Mouse (Mus musculus): ENCODE measurements at regions not wholly inside any gene's neighbourhood (a gene's known extent, or its start where the extent isn't known, plus 50 kb on each side); places are given as distances from the start of the nearest gene placed in this dataset.

- H3K27ac ChIP-seq (ENCODE audit: control insufficient read depth, insufficient read depth, low read depth, low read length, poor library complexity), result no peak overlapping the region
- H3K4me1 ChIP-seq (ENCODE audit: control insufficient read depth, insufficient read depth, low read length), result no peaks in the 10 kb centered on the region
- no peak overlapping the region for H3K4me3 ChIP-seq (replicated peaks; ENCODE audit: control insufficient read depth, low read depth, low read length)
- no peak for TF ChIP-seq POLR2A (IDR thresholded peaks at IDR 0.05; ENCODE audit: borderline replicate concordance, control insufficient read depth, low read depth, low read length)
- no peak for TF ChIP-seq CTCF (IDR thresholded peaks at IDR 0.05; ENCODE audit: control insufficient read depth, insufficient read depth, low read length)
Measured at GRCm38 (mm10) chr4:153884044-153884443, 73.0 kb upstream of the A430005L14Rik start.

GRCm38 (mm10) chr4:153885836-153886235, 71.2 kb upstream of the A430005L14Rik start:
- TF ChIP-seq CTCF (IDR thresholded peaks at IDR 0.05; ENCODE audit: control insufficient read depth, insufficient read depth, low read length) (no peak), POLR2A (IDR thresholded peaks at IDR 0.05; ENCODE audit: borderline replicate concordance, control insufficient read depth, low read depth, low read length) (no peak)
- Histone ChIP-seq H3K4me3 (replicated peaks; ENCODE audit: control insufficient read depth, low read depth, low read length) (no peak overlapping the region), H3K27ac (ENCODE audit: control insufficient read depth, insufficient read depth, low read depth, low read length, poor library complexity) (no peak overlapping the region), H3K4me1 (ENCODE audit: control insufficient read depth, insufficient read depth, low read length) (no peaks in the 10 kb centered on the region)
- 71% methylated on average over 6 of the region's 6 CpGs for WGBS

- 82% methylated on average over 9 of the region's 9 CpGs for WGBS
- H3K27ac ChIP-seq (ENCODE audit: control insufficient read depth, insufficient read depth, low read depth, low read length, poor library complexity), result no peak overlapping the region
- H3K4me3 ChIP-seq (replicated peaks; ENCODE audit: control insufficient read depth, low read depth, low read length), result no peak overlapping the region
- no peak for TF ChIP-seq CTCF (IDR thresholded peaks at IDR 0.05; ENCODE audit: control insufficient read depth, insufficient read depth, low read length)
- no peak for TF ChIP-seq POLR2A (IDR thresholded peaks at IDR 0.05; ENCODE audit: borderline replicate concordance, control insufficient read depth, low read depth, low read length)
- no peaks in the 10 kb centered on the region for H3K4me1 ChIP-seq (ENCODE audit: control insufficient read depth, insufficient read depth, low read length)
Measured at GRCm38 (mm10) chr4:153890130-153890529, 66.9 kb upstream of the A430005L14Rik start.

- 68% methylated on average over 7 of the region's 7 CpGs for WGBS
- H3K27ac ChIP-seq (ENCODE audit: control insufficient read depth, insufficient read depth, low read depth, low read length, poor library complexity), result no peak overlapping the region
- TF ChIP-seq CTCF (IDR thresholded peaks at IDR 0.05; ENCODE audit: control insufficient read depth, insufficient read depth, low read length), result no peak
- no peak for TF ChIP-seq POLR2A (IDR thresholded peaks at IDR 0.05; ENCODE audit: borderline replicate concordance, control insufficient read depth, low read depth, low read length)
- no peaks in the 10 kb centered on the region; the same call in 1 of the 2 replicates for H3K4me1 ChIP-seq (ENCODE audit: control insufficient read depth, insufficient read depth, low read length)
- no peak overlapping the region for H3K4me3 ChIP-seq (replicated peaks; ENCODE audit: control insufficient read depth, low read depth, low read length)
Measured at GRCm38 (mm10) chr4:153899721-153900120, 57.3 kb upstream of the A430005L14Rik start.

- no peak for TF ChIP-seq CTCF (IDR thresholded peaks at IDR 0.05; ENCODE audit: control insufficient read depth, insufficient read depth, low read length)
- TF ChIP-seq POLR2A (IDR thresholded peaks at IDR 0.05; ENCODE audit: borderline replicate concordance, control insufficient read depth, low read depth, low read length), result no peak
- H3K4me3 ChIP-seq (replicated peaks; ENCODE audit: control insufficient read depth, low read depth, low read length), result no peak overlapping the region
- no peaks in the 10 kb centered on the region for H3K4me1 ChIP-seq (ENCODE audit: control insufficient read depth, insufficient read depth, low read length)
- no peak overlapping the region for H3K27ac ChIP-seq (ENCODE audit: control insufficient read depth, insufficient read depth, low read depth, low read length, poor library complexity)
- WGBS, result 73% methylated on average over 9 of the region's 9 CpGs
Measured at GRCm38 (mm10) chr4:153905076-153905475, 52.0 kb upstream of the A430005L14Rik start.

- Histone ChIP-seq H3K4me1 (ENCODE audit: control insufficient read depth, insufficient read depth, low read length) (no peaks in the 10 kb centered on the region; the same call in 1 of the 2 replicates), H3K27ac (ENCODE audit: control insufficient read depth, insufficient read depth, low read depth, low read length, poor library complexity) (no peak overlapping the region), H3K4me3 (replicated peaks; ENCODE audit: control insufficient read depth, low read depth, low read length) (no peak overlapping the region)
- TF ChIP-seq POLR2A (IDR thresholded peaks at IDR 0.05; ENCODE audit: borderline replicate concordance, control insufficient read depth, low read depth, low read length) (no peak), CTCF (IDR thresholded peaks at IDR 0.05; ENCODE audit: control insufficient read depth, insufficient read depth, low read length) (no peak)
- WGBS, result 43% methylated on average over 7 of the region's 7 CpGs
Measured at GRCm38 (mm10) chr4:153905511-153905910, 51.5 kb upstream of the A430005L14Rik start.

Data from bone marrow, adult 2 months (tissue).